Mouse (Mus musculus) thymus, adult 2 months (tissue): ENCODE data around the gene Gck. TPM values are rescaled to one million over a fixed set of nuclear protein-coding genes. Genes with fewer than 3 reads are reported as not detected.

Experiments used
- DNase-seq: peaks from one replicate; pipeline ENCODE4 v3.0.0; 2021
- H3K27ac ChIP-seq: fragments of 200-500 bp; 2 replicates; pipeline ENCODE4 v1.5.1; 2012; ENCODE audit warnings: low read length, control low read depth; ENCODE audit not compliant: control insufficient read depth, insufficient read depth
- H3K27me3 ChIP-seq: fragments of 200-500 bp; 2 replicates; pipeline ENCODE4 v1.6.1; 2012; ENCODE audit warnings: mild to moderate bottlenecking, low read length, moderate library complexity, mixed read lengths; ENCODE audit not compliant: control insufficient read depth, insufficient read depth
- H3K36me3 ChIP-seq: fragments of 200-500 bp; 2 replicates; pipeline ENCODE4 v1.6.1; 2012; ENCODE audit warnings: mild to moderate bottlenecking, low read length, moderate library complexity; ENCODE audit not compliant: control insufficient read depth, insufficient read depth
- H3K4me1 ChIP-seq: fragments of 200-500 bp; replicated peaks from 2 replicates; pipeline ENCODE4 v1.6.1; 2012; ENCODE audit warnings: low read length; ENCODE audit not compliant: control insufficient read depth, insufficient read depth
- H3K4me3 ChIP-seq: fragments of 200-500 bp; 2 replicates; pipeline ENCODE4 v1.5.1; 2012; ENCODE audit warnings: mild to moderate bottlenecking, low read length, control low read depth, moderate library complexity; ENCODE audit not compliant: control insufficient read depth, insufficient read depth
- CTCF ChIP-seq: fragments of 200-500 bp; IDR thresholded peaks from 2 replicates; pipeline ENCODE4 v1.5.1; 2012; ENCODE audit warnings: mild to moderate bottlenecking, control low read depth, low read length, moderate library complexity, borderline replicate concordance; ENCODE audit not compliant: control insufficient read depth, poor library complexity, insufficient read depth; ENCODE audit errors: extremely low read depth
- POLR2A ChIP-seq: fragments of 200-500 bp; IDR thresholded peaks from 2 replicates; pipeline ENCODE4 v1.6.1; 2012; ENCODE audit warnings: mild to moderate bottlenecking, low read length, control low read depth, moderate library complexity; ENCODE audit not compliant: control insufficient read depth, poor library complexity, insufficient read depth; ENCODE audit errors: extremely low read depth
- WGBS: fragments of 180-500 bp; shearing (Covaris S2); methylation state at CpG from one replicate; pipeline ENCODE4 v1.1.7; 2018; 5-methylcytosine and 5-hydroxymethylcytosine counted together
- polyA plus RNA-seq: library from polyadenylated mRNA; depleted of rRNA; stranded (reverse); fragments of >200 nt; gene quantifications from 2 replicates; pipeline ENCODE4 v1.2.3, GENCODE M21; 2012; rRNA removed

Gene Gck
- polyA plus RNA-seq, 1 experiment = 0.58 TPM

- H3K27ac ChIP-seq = no peak overlapping the region
- TF ChIP-seq POLR2A = no peak
- TF ChIP-seq CTCF = no peak
- WGBS = 79% methylated on average over 1 of the region's 1 CpGs
- no peak for DNase-seq
- H3K36me3 ChIP-seq = no peaks in the 10 kb centered on the region
- H3K4me3 ChIP-seq = no peak overlapping the region
- H3K27me3 ChIP-seq = peaks cover 14% of the 10 kb centered on the region
- peaks cover 12% of the 10 kb centered on the region for H3K4me1 ChIP-seq
Observed at GRCm38 (mm10) chr11:5858723-5859122, 91.2 kb downstream of the Gck start.

GRCm38 (mm10) chr11:5856479-5857130 is 93.3 kb downstream of the Gck start:
- no peaks in the 10 kb centered on the region for H3K36me3 ChIP-seq
- peaks cover 6% of the 10 kb centered on the region for H3K27me3 ChIP-seq
- WGBS = 91% methylated on average over 8 of the region's 8 CpGs
- DNase-seq = no peak
- H3K27ac ChIP-seq = no peak overlapping the region
- H3K4me3 ChIP-seq = no peak overlapping the region
- H3K4me1 ChIP-seq = peaks cover 12% of the 10 kb centered on the region
- no peak for TF ChIP-seq CTCF
- no peak for TF ChIP-seq POLR2A

- H3K4me1 ChIP-seq = peaks cover 15% of the 10 kb centered on the region
- H3K36me3 ChIP-seq = no peaks in the 10 kb centered on the region
- TF ChIP-seq POLR2A = no peak
- TF ChIP-seq CTCF = no peak
- no peak for DNase-seq
- 82% methylated on average over 7 of the region's 7 CpGs for WGBS
- no peaks in the 10 kb centered on the region; the same call in 1 of the 2 replicates for H3K27me3 ChIP-seq
- no peak overlapping the region for H3K27ac ChIP-seq
- H3K4me3 ChIP-seq = no peak overlapping the region
Observed at GRCm38 (mm10) chr11:5855902-5856301, 94.0 kb downstream of the Gck start.

GRCm38 (mm10) chr11:5855481-5855880 is 94.4 kb downstream of the Gck start:
- H3K36me3 ChIP-seq = no peaks in the 10 kb centered on the region
- no peak overlapping the region for H3K27ac ChIP-seq
- peaks cover 19% of the 10 kb centered on the region for H3K4me1 ChIP-seq
- H3K27me3 ChIP-seq = no peaks in the 10 kb centered on the region; the same call in 1 of the 2 replicates
- no peak overlapping the region for H3K4me3 ChIP-seq
- DNase-seq = no peak
- no peak for TF ChIP-seq CTCF
- no peak for TF ChIP-seq POLR2A

GRCm38 (mm10) chr11:5852314-5852713 is 97.6 kb downstream of the Gck start:
- Histone ChIP-seq H3K27ac (peak overlapping the region; percentile 100), H3K4me1 (peaks cover 37% of the 10 kb centered on the region), H3K36me3 (no peaks in the 10 kb centered on the region), H3K4me3 (no peak overlapping the region), H3K27me3 (no peaks in the 10 kb centered on the region)
- DNase-seq = no peak
- TF ChIP-seq POLR2A (no peak), CTCF (no peak)
- WGBS = 89% methylated on average over 1 of the region's 1 CpGs

- peak overlapping the region; percentile 100 for H3K27ac ChIP-seq
- H3K36me3 ChIP-seq = no peaks in the 10 kb centered on the region
- no peaks in the 10 kb centered on the region for H3K27me3 ChIP-seq
- peak; percentile 53 for DNase-seq
- 37% methylated on average over 4 of the region's 4 CpGs for WGBS
- H3K4me3 ChIP-seq = no peak overlapping the region
- TF ChIP-seq POLR2A (no peak), CTCF (no peak)
- H3K4me1 ChIP-seq = peaks cover 39% of the 10 kb centered on the region
Observed at GRCm38 (mm10) chr11:5851021-5851736, 98.7 kb downstream of the Gck start.

Other genes starting within 250 kb of the Gck start
- 217 and 219 TPM in 2 replicates for gene Mrps24, start 234.4 kb downstream of the Gck start, polyA plus RNA-seq
- 22.2 and 22.4 TPM in 2 replicates for gene Urgcp, start 187.7 kb downstream of the Gck start, polyA plus RNA-seq
- gene Dbnl, start 161.6 kb downstream of the Gck start, polyA plus RNA-seq = 121 and 136 TPM in 2 replicates
- gene Pgam2, start 146.3 kb downstream of the Gck start, polyA plus RNA-seq = 11.1 and 38.2 TPM in 2 replicates
- 56.8 and 63.9 TPM in 2 replicates for gene Polm, start 112.1 kb downstream of the Gck start, polyA plus RNA-seq
- gene Aebp1, start 88.1 kb downstream of the Gck start, polyA plus RNA-seq = 18.5 and 22.9 TPM in 2 replicates
- gene Pold2, start 71.8 kb downstream of the Gck start, polyA plus RNA-seq = 309 and 345 TPM in 2 replicates
- gene Myl7, start 51.3 kb downstream of the Gck start, polyA plus RNA-seq = 19.3 and 68.0 TPM in 2 replicates
- 85.8 and 101 TPM in 2 replicates for gene Ykt6, start 5.6 kb upstream of the Gck start, polyA plus RNA-seq
- 6.0 and 9.0 TPM in 2 replicates for gene Camk2b, start 116.3 kb upstream of the Gck start, polyA plus RNA-seq
- 0.09 and 0.10 TPM in 2 replicates for gene A730071L15Rik, start 249.9 kb upstream of the Gck start, polyA plus RNA-seq